Mouse (Mus musculus): ENCODE results near the gene Zfp319.
"Not testable (repeated sequence)": the region's sequence is repeated elsewhere in the genome, so short reads cannot be mapped to it uniquely, and the experiment has no call there.

The Zfp319 gene

DNA sequence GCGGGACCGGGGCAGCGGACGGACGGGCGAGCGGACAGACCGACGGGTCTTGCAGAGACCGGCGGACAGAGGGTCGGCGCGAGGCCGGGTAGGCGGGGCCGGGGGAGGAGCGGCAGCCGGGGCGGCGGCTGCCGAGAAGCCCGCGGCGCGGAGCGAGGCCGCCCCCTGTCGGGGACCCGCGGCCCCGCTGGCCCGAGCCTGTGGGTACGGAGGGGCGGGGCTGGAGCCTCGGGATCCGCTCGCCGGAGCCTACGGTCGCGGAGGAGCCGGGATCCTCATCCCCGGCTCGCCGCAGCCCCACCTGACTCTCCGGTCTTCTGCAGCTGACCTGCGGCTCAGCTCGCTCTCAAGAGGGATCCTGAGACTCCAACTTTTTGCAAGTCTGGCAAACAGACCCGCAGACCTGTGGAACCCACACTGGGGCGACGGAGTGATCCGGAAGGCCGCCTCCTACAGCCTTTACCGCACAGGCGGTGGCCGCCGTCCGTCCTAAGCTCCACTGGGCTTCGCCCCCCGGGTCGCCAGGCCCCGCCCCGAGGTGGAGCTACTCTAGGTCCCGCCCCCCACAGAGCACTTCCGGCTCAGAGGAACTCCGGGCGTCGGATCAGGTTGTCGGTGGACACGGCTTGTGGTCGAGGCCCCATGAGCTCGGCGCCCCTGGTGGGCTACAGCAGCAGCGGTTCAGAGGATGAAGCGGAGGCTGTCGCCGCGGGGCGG lies at the start of gene Zfp319, which contains the start of gene Usb1:
Gene Zfp319, minus strand, starts transcription at position 231 of the 717 bp plus-strand sequence.
Gene Usb1, plus strand, starts transcription at position 565 of the 717 bp plus-strand sequence.
- peak; percentile 86 for ATAC-seq (ENCODE audit: low TSS enrichment)

DNA sequence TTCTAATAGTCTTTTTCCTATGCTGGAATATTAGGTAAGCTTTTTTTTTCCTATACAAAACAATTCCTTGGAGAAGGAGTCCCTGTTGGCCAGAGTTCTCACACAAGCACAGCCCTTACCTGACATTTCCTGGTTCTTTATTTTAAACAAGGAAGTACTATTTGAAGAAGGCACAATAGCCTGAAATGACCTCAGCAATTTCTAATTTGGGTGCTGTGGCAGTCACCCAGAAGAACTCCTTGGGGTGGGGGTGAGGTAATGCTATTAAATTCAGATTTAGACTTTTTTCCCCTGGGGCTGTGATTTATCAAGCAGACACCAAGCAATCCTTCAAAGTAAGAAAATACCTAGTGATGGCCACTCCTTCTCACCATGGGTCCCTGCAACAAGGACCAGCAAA lies 49.2 kb upstream of the Zfp319 start:
- ATAC-seq (ENCODE audit: low TSS enrichment) = no peak

- ATAC-seq (ENCODE audit: low TSS enrichment) = not testable (repeated sequence)
Observed at GRCm38 (mm10) chr8:95378928-95379327, 47.2 kb upstream of the Zfp319 start.

DNA sequence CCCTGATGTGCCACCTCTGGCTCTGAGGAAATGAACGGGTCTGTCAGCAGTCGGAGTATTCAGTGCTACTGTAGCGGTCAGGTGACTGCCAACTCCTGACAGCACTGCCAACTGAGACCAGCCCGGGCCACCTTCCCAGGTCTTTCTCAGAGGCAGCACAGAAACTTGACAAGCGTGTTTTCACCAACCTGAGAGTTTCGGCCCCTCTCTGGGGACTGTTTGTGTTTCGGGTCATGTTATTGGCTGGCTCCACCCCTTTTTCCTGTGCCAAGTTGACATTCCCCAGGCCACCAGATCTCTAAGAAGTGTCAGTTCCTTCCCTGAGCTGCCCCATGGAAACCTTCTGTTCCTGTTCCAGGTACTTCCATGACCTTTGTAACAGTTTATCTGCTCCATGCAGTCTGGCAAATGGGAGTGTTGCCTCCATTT lies 46.1 kb upstream of the Zfp319 start:
- no peak for ATAC-seq (ENCODE audit: low TSS enrichment)

- no peak for ATAC-seq (ENCODE audit: low TSS enrichment)
Observed at GRCm38 (mm10) chr8:95377101-95377500, 45.4 kb upstream of the Zfp319 start.

- no peak for ATAC-seq (ENCODE audit: low TSS enrichment)
Observed at GRCm38 (mm10) chr8:95376309-95376999, 44.7 kb upstream of the Zfp319 start.

GRCm38 (mm10) chr8:95375374-95375930 lies 43.7 kb upstream of the Zfp319 start:
- ATAC-seq (ENCODE audit: low TSS enrichment) = peak; percentile 27; the same call in 1 of the 2 replicates

DNA sequence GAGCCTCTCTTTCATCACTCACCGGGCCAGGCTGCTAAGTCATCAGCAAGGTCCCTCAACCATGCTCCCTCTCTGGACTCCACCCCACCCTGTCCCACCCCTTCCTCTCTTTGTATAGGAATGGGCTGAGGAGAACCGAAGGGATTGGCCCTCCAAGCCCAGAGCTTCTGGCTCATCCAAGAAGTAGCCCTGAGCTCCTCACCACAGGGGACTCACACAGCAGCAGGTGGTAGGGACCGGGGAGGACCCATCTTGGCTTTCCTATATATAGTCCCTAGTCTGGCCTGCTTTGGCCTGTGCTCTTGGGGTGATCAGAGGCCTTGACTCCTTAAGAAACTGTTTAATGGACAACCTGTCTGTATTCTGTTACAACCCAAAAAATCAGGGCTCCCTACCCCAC lies 42.7 kb upstream of the Zfp319 start:
- no peak for ATAC-seq (ENCODE audit: low TSS enrichment)

GRCm38 (mm10) chr8:95373389-95374002 lies 41.7 kb upstream of the Zfp319 start:
- no peak for ATAC-seq (ENCODE audit: low TSS enrichment)

DNA sequence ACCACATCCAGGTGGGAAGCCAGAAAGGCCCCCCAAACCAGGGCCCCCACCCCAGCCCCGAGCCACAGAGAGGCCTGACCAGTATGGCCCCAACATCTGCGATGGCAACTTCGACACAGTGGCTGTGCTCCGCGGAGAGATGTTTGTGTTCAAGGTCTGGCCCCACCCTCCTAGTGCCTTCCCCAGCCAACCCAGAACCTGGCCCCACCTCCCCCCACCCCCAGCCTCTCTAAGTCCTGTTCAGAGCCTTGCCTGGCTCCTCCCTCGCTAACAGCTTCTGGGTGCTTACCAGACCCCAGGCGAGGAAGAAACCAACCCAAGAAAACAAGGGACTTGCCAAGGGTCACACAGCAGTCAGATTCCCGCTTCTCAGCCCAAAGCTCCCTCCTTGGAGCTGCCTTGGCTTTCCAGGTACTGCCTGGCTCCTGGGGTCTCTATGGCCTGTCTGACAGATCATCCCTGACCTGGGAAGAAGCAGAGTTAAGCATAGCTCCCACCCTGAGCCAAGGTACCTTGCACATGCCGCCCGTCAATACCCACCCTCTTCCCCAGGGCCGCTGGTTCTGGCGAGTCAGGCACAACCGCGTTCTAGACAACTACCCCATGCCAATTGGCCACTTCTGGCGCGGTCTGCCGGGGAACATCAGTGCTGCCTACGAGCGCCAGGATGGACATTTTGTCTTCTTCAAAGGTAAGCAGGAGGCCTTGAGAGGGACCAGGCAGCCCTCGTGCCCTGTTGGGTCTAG lies 38.0 kb upstream of the Zfp319 start:
- ATAC-seq (ENCODE audit: low TSS enrichment) = no peak

DNA sequence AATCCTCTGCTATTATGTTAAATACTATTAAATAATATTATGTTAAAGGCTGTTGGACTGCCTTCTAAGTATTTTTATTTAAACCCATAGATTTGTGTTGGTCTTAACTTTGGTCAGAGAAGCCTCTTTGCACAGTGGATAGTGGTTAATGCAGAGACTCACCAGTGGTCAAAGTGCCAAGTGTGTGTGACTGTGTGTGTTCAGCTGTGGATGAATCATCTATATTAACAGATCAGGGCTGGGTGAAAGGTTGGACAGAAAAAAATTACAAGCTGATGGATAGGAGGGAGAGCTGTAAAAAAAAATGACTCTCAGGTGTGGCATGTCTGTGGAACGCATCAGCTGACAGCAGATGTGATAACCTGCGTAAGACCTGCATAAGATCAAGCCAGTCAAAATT lies 32.1 kb upstream of the Zfp319 start:
- no peak for ATAC-seq (ENCODE audit: low TSS enrichment)

- no peak for ATAC-seq (ENCODE audit: low TSS enrichment)
Observed at GRCm38 (mm10) chr8:95362272-95362671, 30.5 kb upstream of the Zfp319 start.

- ATAC-seq (ENCODE audit: low TSS enrichment) = no peak
Observed at GRCm38 (mm10) chr8:95361016-95361341, 29.2 kb upstream of the Zfp319 start.

DNA sequence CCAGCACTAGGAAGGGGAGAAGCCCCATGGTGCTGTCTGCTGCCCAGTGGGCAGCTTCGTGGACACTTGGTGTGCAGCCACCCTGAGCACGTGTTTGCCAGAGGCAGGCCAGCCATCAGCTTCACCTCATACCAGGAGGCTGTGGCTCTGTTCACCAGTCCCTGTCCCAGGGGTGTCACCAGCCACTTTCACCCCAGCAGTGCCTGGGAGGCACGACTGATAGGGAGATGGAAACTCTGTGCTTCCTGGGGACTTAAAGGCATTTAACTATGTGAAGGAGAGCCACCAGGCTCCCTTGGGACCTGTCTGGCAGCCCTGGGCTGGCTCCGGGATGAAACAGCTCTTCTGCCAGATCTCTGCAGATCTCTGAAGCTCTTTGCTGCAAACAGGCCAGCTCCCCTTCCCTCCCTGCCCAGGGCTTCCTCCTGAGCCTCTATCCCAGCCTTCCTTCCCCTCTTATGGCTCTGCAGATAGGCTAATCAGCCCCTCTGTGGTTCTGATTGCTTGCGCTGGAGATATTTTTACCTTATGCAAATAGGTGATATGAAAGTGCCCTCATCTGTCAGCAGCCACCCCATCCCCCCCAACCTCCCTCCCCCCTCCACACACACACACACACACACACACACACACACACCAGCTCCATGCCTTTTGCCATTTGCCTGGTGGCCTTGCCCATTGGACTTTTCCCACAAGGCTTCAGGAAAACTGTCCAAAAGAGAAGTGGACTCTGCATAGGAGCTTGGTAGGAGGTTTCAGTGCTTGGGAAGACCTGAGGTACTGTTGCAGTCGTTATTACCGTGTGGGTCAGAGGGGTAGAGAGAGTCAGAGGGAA lies 28.6 kb upstream of the Zfp319 start:
- ATAC-seq (ENCODE audit: low TSS enrichment) = no peak

DNA sequence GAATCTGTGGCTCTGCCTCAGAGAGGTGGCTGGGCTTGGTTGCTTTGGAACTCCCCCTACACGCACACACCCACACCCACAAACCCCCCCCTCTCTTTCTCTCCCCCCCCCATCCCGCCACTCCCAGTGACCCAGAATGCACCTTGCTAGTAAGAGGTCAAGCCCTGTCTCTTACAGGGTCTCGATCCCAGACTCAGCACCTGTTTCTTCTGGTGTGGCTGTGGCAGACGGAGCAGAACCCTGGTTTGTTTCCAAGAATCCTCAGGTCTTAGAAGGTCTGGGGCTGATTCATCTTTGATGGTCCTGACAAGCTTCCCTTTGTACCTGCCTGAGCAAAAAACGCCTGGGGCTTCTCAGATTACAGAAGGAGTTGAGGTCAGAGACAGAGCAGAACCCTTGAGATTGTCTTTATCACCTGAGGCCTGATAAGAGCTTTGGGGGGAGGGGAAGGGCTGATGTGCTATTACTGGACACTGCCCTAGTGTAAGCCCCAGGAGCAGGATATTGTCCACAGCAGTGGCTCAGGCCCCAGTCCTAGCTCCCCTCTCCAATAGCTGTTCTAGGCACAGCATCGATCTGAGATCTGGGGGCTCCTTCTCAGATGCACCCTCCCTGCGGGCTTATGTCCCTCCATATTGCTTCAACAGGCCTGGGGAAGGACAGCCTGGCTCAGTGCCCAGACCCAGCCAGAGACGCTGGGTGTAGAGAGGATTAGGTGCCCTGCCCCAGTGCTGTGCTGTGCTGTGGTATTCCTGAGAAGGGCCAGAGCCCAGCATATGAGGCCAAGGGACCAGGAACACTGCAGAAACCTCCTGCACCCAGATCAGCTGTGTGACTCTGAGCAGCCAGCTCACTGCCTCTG lies 27.0 kb upstream of the Zfp319 start:
- no peak for ATAC-seq (ENCODE audit: low TSS enrichment)

- no peak for ATAC-seq (ENCODE audit: low TSS enrichment)
Observed at GRCm38 (mm10) chr8:95354606-95355005, 22.9 kb upstream of the Zfp319 start.

- ATAC-seq (ENCODE audit: low TSS enrichment) = peak; percentile 13; the same call in 1 of the 2 replicates
Observed at GRCm38 (mm10) chr8:95352871-95353866, 21.4 kb upstream of the Zfp319 start.

- ATAC-seq (ENCODE audit: low TSS enrichment) = peak; percentile 62
Observed at GRCm38 (mm10) chr8:95352151-95352870, 20.6 kb upstream of the Zfp319 start, which contains the start of gene Mmp15. Gene Mmp15 (plus strand): TSS chr8:95352268.
